Mouse (Mus musculus) thymus, adult 2 months (tissue): ENCODE measurements at regions not wholly inside any gene's neighbourhood (a gene's known extent, or its start where the extent isn't known, plus 50 kb on each side); places are given as distances from the start of the nearest gene placed in this dataset.

Experiments
- CTCF ChIP-seq: fragments of 200-500 bp; IDR thresholded peaks from 2 replicates; pipeline ENCODE4 v1.5.1; 2012; ENCODE audit warnings: mild to moderate bottlenecking, control low read depth, low read length, moderate library complexity, borderline replicate concordance; ENCODE audit not compliant: control insufficient read depth, poor library complexity, insufficient read depth; ENCODE audit errors: extremely low read depth
- POLR2A ChIP-seq: fragments of 200-500 bp; IDR thresholded peaks from 2 replicates; pipeline ENCODE4 v1.6.1; 2012; ENCODE audit warnings: mild to moderate bottlenecking, low read length, control low read depth, moderate library complexity; ENCODE audit not compliant: control insufficient read depth, poor library complexity, insufficient read depth; ENCODE audit errors: extremely low read depth

DNA sequence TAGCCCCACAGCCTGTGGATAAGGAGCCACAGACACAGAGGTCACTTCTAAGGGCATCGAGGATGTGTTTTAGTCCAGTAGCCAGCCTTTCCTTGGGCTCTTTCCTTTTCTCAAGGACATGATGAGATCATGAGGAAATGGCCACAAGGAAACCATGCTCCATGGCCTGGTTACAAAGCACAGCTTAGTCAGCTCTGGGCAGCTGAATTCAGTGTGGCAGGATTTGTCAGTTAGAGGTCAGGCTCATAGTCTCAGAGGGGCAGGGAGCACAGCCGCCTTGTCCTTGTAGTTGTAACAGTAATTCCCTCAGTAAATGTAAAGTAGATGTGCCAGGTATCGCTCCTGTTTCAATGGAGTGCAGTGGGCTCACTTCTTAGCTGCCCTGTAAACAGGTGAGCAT is 111.7 kb upstream of the Vangl1 start:
- TF ChIP-seq POLR2A: no peak
- no peak for TF ChIP-seq CTCF
